Mouse (Mus musculus): ENCODE measurements at regions not wholly inside any gene's neighbourhood (a gene's known extent, or its start where the extent isn't known, plus 50 kb on each side); places are given as distances from the start of the nearest gene placed in this dataset.
A peak's percentile ranks its signal among the peaks of the same experiment; 100 is the strongest.

- WGBS: 95% methylated on average over 5 of the region's 5 CpGs
- TF ChIP-seq CTCF (IDR thresholded peaks at IDR 0.05; ENCODE audit: low read depth): peak; percentile 37
Observed at GRCm38 (mm10) chr3:143988037-143988436, 217.0 kb downstream of the Lmo4 start.

GRCm38 (mm10) chr3:143986798-143987197 is 218.2 kb downstream of the Lmo4 start:
- no peak overlapping the region for H3K4me3 ChIP-seq (ENCODE audit: low read depth, low read length)
- no peaks in the 10 kb centered on the region for H3K27me3 ChIP-seq (replicated peaks; ENCODE audit: control insufficient read depth, insufficient read depth, low read length)
- no peak for ATAC-seq
- no peaks in the 10 kb centered on the region for H3K4me1 ChIP-seq (replicated peaks; ENCODE audit: control insufficient read depth, insufficient read depth, low read length)
- no peaks in the 10 kb centered on the region for H3K9me3 ChIP-seq (ENCODE audit: control insufficient read depth)
- WGBS: 98% methylated on average over 2 of the region's 2 CpGs
- no peak overlapping the region for H3K27ac ChIP-seq (ENCODE audit: low read depth, low read length)
- H3K4me2 ChIP-seq (replicated peaks; ENCODE audit: low read depth): no peak overlapping the region
- TF ChIP-seq CTCF (IDR thresholded peaks at IDR 0.05; ENCODE audit: low read depth): no peak
- no peaks in the 10 kb centered on the region for H3K36me3 ChIP-seq (ENCODE audit: control insufficient read depth, insufficient read depth)
- no peak overlapping the region for H3K9ac ChIP-seq (ENCODE audit: low read depth, low read length)

More at GRCm38 (mm10) chr3:143988037-143988436, 217.0 kb downstream of the Lmo4 start:
- H3K4me2 ChIP-seq (replicated peaks; ENCODE audit: low read depth): no peak overlapping the region
- no peak for ATAC-seq
- no peak overlapping the region for H3K4me3 ChIP-seq (ENCODE audit: low read depth, low read length)
- H3K36me3 ChIP-seq (ENCODE audit: control insufficient read depth, insufficient read depth): no peaks in the 10 kb centered on the region
- H3K9me3 ChIP-seq (ENCODE audit: control insufficient read depth): no peaks in the 10 kb centered on the region
- no peaks in the 10 kb centered on the region for H3K4me1 ChIP-seq (replicated peaks; ENCODE audit: control insufficient read depth, insufficient read depth, low read length)
- H3K27ac ChIP-seq (ENCODE audit: low read depth, low read length): no peak overlapping the region
- H3K27me3 ChIP-seq (replicated peaks; ENCODE audit: control insufficient read depth, insufficient read depth, low read length): no peaks in the 10 kb centered on the region
- no peak overlapping the region for H3K9ac ChIP-seq (ENCODE audit: low read depth, low read length)

GRCm38 (mm10) chr3:143986200-143986506 is 218.9 kb downstream of the Lmo4 start:
- Histone ChIP-seq H3K4me1 (replicated peaks; ENCODE audit: control insufficient read depth, insufficient read depth, low read length) (no peaks in the 10 kb centered on the region), H3K9ac (ENCODE audit: low read depth, low read length) (no peak overlapping the region), H3K4me3 (ENCODE audit: low read depth, low read length) (no peak overlapping the region), H3K27ac (ENCODE audit: low read depth, low read length) (no peak overlapping the region), H3K27me3 (replicated peaks; ENCODE audit: control insufficient read depth, insufficient read depth, low read length) (no peaks in the 10 kb centered on the region), H3K36me3 (ENCODE audit: control insufficient read depth, insufficient read depth) (no peaks in the 10 kb centered on the region), H3K9me3 (ENCODE audit: control insufficient read depth) (no peaks in the 10 kb centered on the region), H3K4me2 (replicated peaks; ENCODE audit: low read depth) (no peak overlapping the region)
- WGBS: 91% methylated on average over 5 of the region's 5 CpGs
- ATAC-seq: no peak
- TF ChIP-seq CTCF (IDR thresholded peaks at IDR 0.05; ENCODE audit: low read depth): no peak

- H3K27me3 ChIP-seq (replicated peaks; ENCODE audit: control insufficient read depth, insufficient read depth, low read length): no peaks in the 10 kb centered on the region
- H3K36me3 ChIP-seq (ENCODE audit: control insufficient read depth, insufficient read depth): no peaks in the 10 kb centered on the region
- 83% methylated on average over 6 of the region's 6 CpGs for WGBS
- no peak for ATAC-seq
- no peak overlapping the region for H3K9ac ChIP-seq (ENCODE audit: low read depth, low read length)
- H3K4me1 ChIP-seq (replicated peaks; ENCODE audit: control insufficient read depth, insufficient read depth, low read length): no peaks in the 10 kb centered on the region
- no peak for TF ChIP-seq CTCF (IDR thresholded peaks at IDR 0.05; ENCODE audit: low read depth)
- no peak overlapping the region for H3K4me2 ChIP-seq (replicated peaks; ENCODE audit: low read depth)
- no peak overlapping the region for H3K27ac ChIP-seq (ENCODE audit: low read depth, low read length)
- H3K4me3 ChIP-seq (ENCODE audit: low read depth, low read length): no peak overlapping the region
- H3K9me3 ChIP-seq (ENCODE audit: control insufficient read depth): no peaks in the 10 kb centered on the region
Observed at GRCm38 (mm10) chr3:143985349-143986199, 219.4 kb downstream of the Lmo4 start.

GRCm38 (mm10) chr3:143978703-143979102 is 226.3 kb downstream of the Lmo4 start:
- no peak for TF ChIP-seq CTCF (IDR thresholded peaks at IDR 0.05; ENCODE audit: low read depth)
- H3K9ac ChIP-seq (ENCODE audit: low read depth, low read length): no peak overlapping the region
- no peak for ATAC-seq
- WGBS: 74% methylated on average over 2 of the region's 2 CpGs
- H3K36me3 ChIP-seq (ENCODE audit: control insufficient read depth, insufficient read depth): no peaks in the 10 kb centered on the region
- no peak overlapping the region for H3K27ac ChIP-seq (ENCODE audit: low read depth, low read length)
- no peak overlapping the region for H3K4me3 ChIP-seq (ENCODE audit: low read depth, low read length)
- no peaks in the 10 kb centered on the region for H3K4me1 ChIP-seq (replicated peaks; ENCODE audit: control insufficient read depth, insufficient read depth, low read length)
- H3K9me3 ChIP-seq (ENCODE audit: control insufficient read depth): no peaks in the 10 kb centered on the region
- no peak overlapping the region for H3K4me2 ChIP-seq (replicated peaks; ENCODE audit: low read depth)
- H3K27me3 ChIP-seq (replicated peaks; ENCODE audit: control insufficient read depth, insufficient read depth, low read length): no peaks in the 10 kb centered on the region

GRCm38 (mm10) chr3:143977886-143978447 is 227.1 kb downstream of the Lmo4 start:
- Histone ChIP-seq H3K27me3 (replicated peaks; ENCODE audit: control insufficient read depth, insufficient read depth, low read length) (no peaks in the 10 kb centered on the region), H3K27ac (ENCODE audit: low read depth, low read length) (no peak overlapping the region), H3K4me1 (replicated peaks; ENCODE audit: control insufficient read depth, insufficient read depth, low read length) (no peaks in the 10 kb centered on the region), H3K4me2 (replicated peaks; ENCODE audit: low read depth) (no peak overlapping the region), H3K9me3 (ENCODE audit: control insufficient read depth) (no peaks in the 10 kb centered on the region), H3K9ac (ENCODE audit: low read depth, low read length) (no peak overlapping the region), H3K36me3 (ENCODE audit: control insufficient read depth, insufficient read depth) (no peaks in the 10 kb centered on the region), H3K4me3 (ENCODE audit: low read depth, low read length) (no peak overlapping the region)
- no peak for TF ChIP-seq CTCF (IDR thresholded peaks at IDR 0.05; ENCODE audit: low read depth)
- WGBS: 61% methylated on average over 7 of the region's 7 CpGs
- ATAC-seq: no peak
